Mouse (Mus musculus): ENCODE data around the gene H2al1c.
A peak's percentile ranks its signal among the peaks of the same experiment; 100 is the strongest.
"Not testable (repeated sequence)": the region's sequence is repeated elsewhere in the genome, so short reads cannot be mapped to it uniquely, and the experiment has no call there.

Gene H2al1c

DNA sequence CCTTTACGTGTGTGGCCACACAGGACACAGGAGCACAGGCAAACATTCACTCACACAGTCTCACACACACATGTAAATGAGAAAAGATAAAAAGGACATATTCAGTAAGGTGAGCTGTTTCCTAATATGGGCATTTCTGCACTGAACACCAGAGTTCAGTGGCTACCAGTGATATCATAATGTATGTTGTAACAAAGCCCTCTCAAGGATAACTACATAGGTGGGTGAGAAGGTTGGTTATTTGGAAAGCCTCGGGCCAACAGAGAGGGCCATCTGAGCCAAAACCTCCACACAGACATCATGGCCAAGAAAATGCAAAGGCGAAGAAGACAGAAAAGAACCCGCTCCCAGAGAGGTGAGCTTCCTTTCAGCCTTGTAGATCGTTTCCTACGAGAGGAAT, at the start of gene H2al1c:
Gene H2al1c (plus strand): TSS at position 301 of the 400 bp plus-strand sequence.
- not testable (repeated sequence) for DNase-seq

- no peak for DNase-seq
Measured at GRCm38 (mm10) chrX:11264918-11265317, 40.5 kb upstream of the H2al1c start.

GRCm38 (mm10) chrX:11267791-11268190, 37.7 kb upstream of the H2al1c start:
- DNase-seq: no peak

- no peak for DNase-seq
Measured at GRCm38 (mm10) chrX:11269074-11269473, 36.4 kb upstream of the H2al1c start.

- no peak for DNase-seq
Measured at GRCm38 (mm10) chrX:11273190-11273589, 32.3 kb upstream of the H2al1c start.

- DNase-seq: no peak
Measured at GRCm38 (mm10) chrX:11277083-11277482, 28.4 kb upstream of the H2al1c start.

GRCm38 (mm10) chrX:11280741-11281140, 24.7 kb upstream of the H2al1c start:
- no peak for DNase-seq

DNA sequence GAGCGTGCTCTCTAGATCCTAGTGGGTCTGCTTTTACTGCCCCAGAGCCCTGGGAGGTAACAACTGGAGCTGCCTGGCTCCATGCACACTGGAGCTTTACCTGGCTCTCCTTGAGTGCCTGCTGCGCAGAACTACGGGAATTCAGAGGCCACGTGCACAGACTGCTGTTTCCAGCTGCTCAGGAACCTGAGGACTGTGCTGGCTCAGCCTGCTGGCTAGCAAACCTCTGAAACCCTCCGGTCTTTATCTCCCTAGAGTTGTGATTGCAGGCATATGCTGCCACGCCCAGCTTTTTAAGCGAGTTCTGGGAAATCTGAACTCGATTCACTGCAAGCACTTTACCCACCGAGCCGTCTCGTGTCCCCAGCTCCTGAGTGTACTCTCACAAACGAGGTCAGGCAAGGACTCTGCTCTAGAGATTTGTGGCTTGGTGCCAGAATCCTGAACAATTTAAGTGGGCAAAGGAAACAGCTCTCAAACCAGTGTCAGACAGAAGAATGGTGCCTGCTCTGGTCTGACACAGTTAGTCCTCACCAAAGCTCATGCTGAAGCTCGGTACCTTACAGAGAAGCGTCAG, 17.1 kb upstream of the H2al1c start:
- no peak for DNase-seq

GRCm38 (mm10) chrX:11289244-11289643, 16.2 kb upstream of the H2al1c start:
- no peak for DNase-seq

- not testable (repeated sequence) for DNase-seq
Measured at GRCm38 (mm10) chrX:11298957-11299356, 6.5 kb upstream of the H2al1c start, which contains the start of gene H2al1a. Gene H2al1a, plus strand, starts transcription at chrX:11299257.

GRCm38 (mm10) chrX:11302132-11302531, 3.3 kb upstream of the H2al1c start, which contains the start of gene H2al1b:
Gene H2al1b, plus strand, starts transcription at chrX:11302432.
- not testable (repeated sequence) for DNase-seq

DNA sequence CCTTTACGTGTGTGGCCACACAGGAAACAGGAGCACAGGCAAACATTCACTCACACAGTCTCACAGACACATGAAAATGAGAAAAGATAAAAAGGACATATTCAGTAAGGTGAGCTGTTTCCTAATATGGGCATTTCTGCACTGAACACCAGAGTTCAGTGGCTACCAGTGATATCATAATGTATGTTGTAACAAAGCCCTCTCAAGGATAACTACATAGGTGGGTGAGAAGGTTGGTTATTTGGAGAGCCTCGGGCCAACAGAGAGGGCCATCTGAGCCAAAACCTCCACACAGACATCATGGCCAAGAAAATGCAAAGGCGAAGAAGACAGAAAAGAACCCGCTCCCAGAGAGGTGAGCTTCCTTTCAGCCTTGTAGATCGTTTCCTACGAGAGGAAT, 3.1 kb downstream of the H2al1c start, which contains the start of gene H2al1d:
Gene H2al1d (plus strand): TSS at position 301 of the 400 bp plus-strand sequence.
- not testable (repeated sequence) for DNase-seq

DNA sequence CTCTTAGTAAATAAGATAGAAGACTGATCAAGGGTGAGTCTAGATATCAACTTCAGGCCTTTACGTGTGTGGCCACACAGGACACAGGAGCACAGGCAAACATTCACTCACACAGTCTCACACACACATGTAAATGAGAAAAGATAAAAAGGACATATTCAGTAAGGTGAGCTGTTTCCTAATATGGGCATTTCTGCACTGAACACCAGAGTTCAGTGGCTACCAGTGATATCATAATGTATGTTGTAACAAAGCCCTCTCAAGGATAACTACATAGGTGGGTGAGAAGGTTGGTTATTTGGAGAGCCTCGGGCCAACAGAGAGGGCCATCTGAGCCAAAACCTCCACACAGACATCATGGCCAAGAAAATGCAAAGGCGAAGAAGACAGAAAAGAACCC, 6.2 kb downstream of the H2al1c start, which contains the start of gene H2al1e:
Gene H2al1e (plus strand): TSS at position 301 of the 400 bp plus-strand sequence.
- DNase-seq: not testable (repeated sequence)

DNA sequence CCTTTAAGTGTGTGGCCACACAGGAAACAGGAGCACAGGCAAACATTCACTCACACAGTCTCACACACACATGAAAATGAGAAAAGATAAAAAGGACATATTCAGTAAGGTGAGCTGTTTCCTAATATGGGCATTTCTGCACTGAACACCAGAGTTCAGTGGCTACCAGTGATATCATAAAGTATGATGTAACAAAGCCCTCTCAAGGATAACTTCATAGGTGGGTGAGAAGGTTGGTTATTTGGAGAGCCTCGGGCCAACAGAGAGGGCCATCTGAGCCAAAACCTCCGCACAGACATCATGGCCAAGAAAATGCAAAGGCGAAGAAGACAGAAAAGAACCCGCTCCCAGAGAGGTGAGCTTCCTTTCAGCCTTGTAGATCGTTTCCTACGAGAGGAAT, 9.4 kb downstream of the H2al1c start, which contains the start of gene H2al1f:
Gene H2al1f (plus strand): TSS at position 301 of the 400 bp plus-strand sequence.
- DNase-seq: not testable (repeated sequence)

DNA sequence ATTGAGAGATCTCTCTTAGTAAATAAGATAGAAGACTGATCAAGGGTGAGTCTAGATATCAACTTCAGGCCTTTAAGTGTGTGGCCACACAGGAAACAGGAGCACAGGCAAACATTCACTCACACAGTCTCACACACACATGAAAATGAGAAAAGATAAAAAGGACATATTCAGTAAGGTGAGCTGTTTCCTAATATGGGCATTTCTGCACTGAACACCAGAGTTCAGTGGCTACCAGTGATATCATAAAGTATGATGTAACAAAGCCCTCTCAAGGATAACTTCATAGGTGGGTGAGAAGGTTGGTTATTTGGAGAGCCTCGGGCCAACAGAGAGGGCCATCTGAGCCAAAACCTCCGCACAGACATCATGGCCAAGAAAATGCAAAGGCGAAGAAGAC, 12.5 kb downstream of the H2al1c start, which contains the start of gene H2al1g:
Gene H2al1g (plus strand): TSS at position 301 of the 400 bp plus-strand sequence.
- not testable (repeated sequence) for DNase-seq

DNA sequence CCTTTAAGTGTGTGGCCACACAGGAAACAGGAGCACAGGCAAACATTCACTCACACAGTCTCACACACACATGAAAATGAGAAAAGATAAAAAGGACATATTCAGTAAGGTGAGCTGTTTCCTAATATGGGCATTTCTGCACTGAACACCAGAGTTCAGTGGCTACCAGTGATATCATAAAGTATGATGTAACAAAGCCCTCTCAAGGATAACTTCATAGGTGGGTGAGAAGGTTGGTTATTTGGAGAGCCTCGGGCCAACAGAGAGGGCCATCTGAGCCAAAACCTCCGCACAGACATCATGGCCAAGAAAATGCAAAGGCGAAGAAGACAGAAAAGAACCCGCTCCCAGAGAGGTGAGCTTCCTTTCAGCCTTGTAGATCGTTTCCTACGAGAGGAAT, 15.7 kb downstream of the H2al1c start, which contains the start of gene H2al1h:
Gene H2al1h (plus strand): TSS at position 301 of the 400 bp plus-strand sequence.
- DNase-seq: not testable (repeated sequence)

DNA sequence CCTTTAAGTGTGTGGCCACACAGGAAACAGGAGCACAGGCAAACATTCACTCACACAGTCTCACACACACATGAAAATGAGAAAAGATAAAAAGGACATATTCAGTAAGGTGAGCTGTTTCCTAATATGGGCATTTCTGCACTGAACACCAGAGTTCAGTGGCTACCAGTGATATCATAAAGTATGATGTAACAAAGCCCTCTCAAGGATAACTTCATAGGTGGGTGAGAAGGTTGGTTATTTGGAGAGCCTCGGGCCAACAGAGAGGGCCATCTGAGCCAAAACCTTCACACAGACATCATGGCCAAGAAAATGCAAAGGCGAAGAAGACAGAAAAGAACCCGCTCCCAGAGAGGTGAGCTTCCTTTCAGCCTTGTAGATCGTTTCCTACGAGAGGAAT, 18.9 kb downstream of the H2al1c start, which contains the start of gene H2al1i:
Gene H2al1i (plus strand): TSS at position 301 of the 400 bp plus-strand sequence.
- DNase-seq: not testable (repeated sequence)

DNA sequence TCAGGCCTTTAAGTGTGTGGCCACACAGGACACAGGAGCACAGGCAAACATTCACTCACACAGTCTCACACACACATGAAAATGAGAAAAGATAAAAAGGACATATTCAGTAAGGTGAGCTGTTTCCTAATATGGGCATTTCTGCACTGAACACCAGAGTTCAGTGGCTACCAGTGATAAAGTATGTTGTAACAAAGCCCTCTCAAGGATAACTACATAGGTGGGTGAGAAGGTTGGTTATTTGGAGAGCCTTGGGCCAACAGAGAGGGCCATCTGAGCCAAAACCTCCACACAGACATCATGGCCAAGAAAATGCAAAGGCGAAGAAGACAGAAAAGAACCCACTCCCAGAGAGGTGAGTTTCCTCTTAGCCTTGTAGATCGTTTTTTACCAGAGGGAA, 22.1 kb downstream of the H2al1c start, which contains the start of gene H2al1j:
Gene H2al1j (plus strand): TSS at position 301 of the 400 bp plus-strand sequence.
- DNase-seq: not testable (repeated sequence)

DNA sequence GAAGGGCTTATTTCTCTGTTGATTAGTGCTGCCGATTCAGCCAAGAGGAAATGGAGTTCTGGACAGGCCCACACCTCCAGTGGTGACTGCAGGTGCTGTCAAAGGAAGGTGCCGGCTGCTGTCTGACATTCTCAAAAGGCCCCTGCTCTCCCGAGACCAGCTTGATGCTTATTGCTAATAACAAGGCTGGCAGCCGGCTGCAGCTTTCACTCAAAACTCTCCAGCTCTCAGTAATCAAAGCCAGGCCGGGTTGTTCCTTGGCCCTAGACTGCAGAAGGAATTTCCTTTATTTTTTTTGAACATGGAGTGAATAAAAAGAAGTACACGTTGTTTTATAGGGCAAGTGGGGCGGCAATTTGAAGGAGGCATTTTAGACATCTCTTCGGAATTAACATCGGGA, 40.3 kb downstream of the H2al1c start:
- DNase-seq: peak; percentile 59

GRCm38 (mm10) chrX:11346756-11347155, 41.3 kb downstream of the H2al1c start:
- no peak for DNase-seq
